Mouse (Mus musculus) ES-E14 (cell line): ENCODE data around the gene Gsk3b.

Experiments
- CHD2 ChIP-seq: IDR thresholded peaks from 2 replicates; pipeline ENCODE4 v1.6.1; 2014; ENCODE audit warnings: mild to moderate bottlenecking, low read depth, low read length, inconsistent platforms
- HCFC1 ChIP-seq: IDR thresholded peaks from 2 replicates; pipeline ENCODE4 v1.6.1; 2012; ENCODE audit warnings: low read length, inconsistent platforms, borderline replicate concordance; ENCODE audit not compliant: insufficient read depth
- MAFK ChIP-seq: IDR thresholded peaks from 2 replicates; pipeline ENCODE4 v1.6.1; 2014; ENCODE audit warnings: mild to moderate bottlenecking, low read depth, low read length, inconsistent platforms; ENCODE audit not compliant: insufficient read depth
- ZNF384 ChIP-seq: IDR thresholded peaks from 2 replicates; pipeline ENCODE4 v1.6.1; 2012; ENCODE audit warnings: low read depth, low read length, inconsistent platforms

DNA sequence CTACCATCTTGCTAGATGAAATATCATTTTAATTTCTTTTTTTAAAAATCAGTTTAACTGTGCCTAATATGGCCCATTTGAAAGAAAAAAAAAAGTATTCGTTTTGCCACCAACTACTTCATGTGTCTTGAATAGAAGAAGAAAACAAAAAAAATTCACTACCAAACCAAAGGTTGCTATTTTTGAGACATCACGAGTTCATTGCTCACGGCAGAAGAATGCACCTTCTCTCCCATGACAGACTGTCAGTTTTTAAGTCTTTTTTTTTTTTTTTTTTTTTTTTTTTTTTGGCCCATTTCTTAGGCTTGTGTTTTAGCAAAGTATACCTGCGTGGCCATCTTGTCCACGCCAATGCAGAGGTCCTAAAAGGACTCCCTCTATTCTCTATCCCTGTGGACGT lies 155.3 kb downstream of the Gsk3b start:
- TF ChIP-seq CHD2: no peak
- no peak for TF ChIP-seq HCFC1
- TF ChIP-seq ZNF384: peak; percentile 41; the same call in 1 of the 2 replicates
- no peak for TF ChIP-seq MAFK
